Mouse (Mus musculus) intestine, embryonic 15.5 days (tissue): ENCODE measurements at regions not wholly inside any gene's neighbourhood (a gene's known extent, or its start where the extent isn't known, plus 50 kb on each side); places are given as distances from the start of the nearest gene placed in this dataset.

Experiments used
- ATAC-seq: fragments of 200-750 bp; cut with Nextera tagmentation; 2 replicates; pipeline ENCODE4 v1.8.0; 2017; ENCODE audit warnings: moderate TSS enrichment, moderate library complexity
- H3K27ac ChIP-seq: fragments of 300-500 bp; sonication (generic); 2 replicates; pipeline ENCODE4 v1.5.1; 2015; ENCODE audit warnings: mild to moderate bottlenecking, inconsistent platforms
- H3K27me3 ChIP-seq: fragments of 300-500 bp; sonication (generic); replicated peaks from 2 replicates; pipeline ENCODE4 v1.6.1; 2015; ENCODE audit warnings: inconsistent platforms
- H3K36me3 ChIP-seq: fragments of 300-500 bp; sonication (generic); 2 replicates; pipeline ENCODE4 v1.6.1; 2015; ENCODE audit warnings: inconsistent platforms
- H3K4me1 ChIP-seq: fragments of 300-500 bp; sonication (generic); replicated peaks from 2 replicates; pipeline ENCODE4 v1.6.1; 2015; ENCODE audit warnings: inconsistent platforms
- H3K4me2 ChIP-seq: fragments of 300-500 bp; sonication (generic); replicated peaks from 2 replicates; pipeline ENCODE4 v1.6.1; 2015; ENCODE audit warnings: mild to moderate bottlenecking, inconsistent platforms
- H3K4me3 ChIP-seq: fragments of 300-500 bp; sonication (generic); replicated peaks from 2 replicates; pipeline ENCODE4 v1.5.1; 2015; ENCODE audit warnings: inconsistent platforms
- H3K9ac ChIP-seq: fragments of 300-500 bp; sonication (generic); 2 replicates; pipeline ENCODE4 v1.6.1; 2015; ENCODE audit warnings: inconsistent platforms
- H3K9me3 ChIP-seq: fragments of 300-500 bp; sonication (generic); 2 replicates; pipeline ENCODE4 v1.6.1; 2016; ENCODE audit warnings: inconsistent platforms
- WGBS: fragments of 180-500 bp; shearing (Covaris S2); methylation state at CpG from one replicate; pipeline ENCODE4 v1.1.7; 2015; 5-methylcytosine and 5-hydroxymethylcytosine counted together

DNA sequence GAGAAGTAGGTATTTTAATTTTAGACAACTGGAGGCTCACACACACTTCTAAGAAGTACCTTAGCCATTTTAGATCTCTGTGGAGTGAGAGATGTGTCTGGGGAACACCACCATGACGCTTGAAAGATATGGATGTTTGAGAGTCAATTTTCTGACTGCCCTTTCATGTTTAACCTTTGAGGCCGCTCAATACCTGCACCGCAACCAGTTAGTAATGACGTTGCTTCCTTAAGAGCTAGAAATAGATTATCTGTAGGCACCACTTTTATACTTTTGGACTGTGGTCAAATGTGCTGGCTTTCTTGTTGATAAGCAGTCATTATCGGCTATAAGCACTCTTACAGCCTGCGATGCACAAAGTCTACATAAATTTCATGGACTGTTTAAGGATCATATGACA lies 78.3 kb upstream of the Bmp2k start:
- no peak overlapping the region for H3K9ac ChIP-seq
- no peaks in the 10 kb centered on the region for H3K9me3 ChIP-seq
- H3K27me3 ChIP-seq = no peaks in the 10 kb centered on the region
- H3K36me3 ChIP-seq = no peaks in the 10 kb centered on the region
- WGBS = 63% methylated on average over 6 of the region's 6 CpGs
- H3K4me3 ChIP-seq = no peak overlapping the region
- peak; percentile 82 for ATAC-seq
- peaks cover 5% of the 10 kb centered on the region; the same call in 1 of the 2 replicates for H3K4me1 ChIP-seq
- no peak overlapping the region for H3K4me2 ChIP-seq
- 0 out of 2 replicates have a peak overlapping the region, but pooled peaks have one; percentile 10 for H3K27ac ChIP-seq

DNA sequence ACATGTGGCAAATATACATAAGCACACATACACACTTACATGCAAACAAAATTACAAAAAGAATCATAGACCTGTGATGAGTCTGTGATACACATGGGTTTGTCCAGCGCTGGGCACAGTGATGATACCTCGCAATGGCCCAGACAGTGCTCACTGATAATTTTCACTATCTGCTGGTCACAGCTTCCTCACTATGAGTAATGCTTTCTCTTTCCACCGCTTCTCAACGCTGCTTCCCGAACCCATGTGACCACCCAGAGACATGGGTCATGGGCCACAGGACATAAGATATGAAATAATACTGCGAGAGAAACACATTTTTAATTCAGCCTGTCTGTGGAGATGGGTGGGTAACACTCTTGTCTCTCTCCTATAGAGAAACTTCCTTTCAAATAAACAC lies 76.5 kb upstream of the Bmp2k start:
- H3K9ac ChIP-seq = no peak overlapping the region
- no peak overlapping the region for H3K4me2 ChIP-seq
- no peak overlapping the region for H3K4me3 ChIP-seq
- peak; percentile 34; the same call in 1 of the 2 replicates for ATAC-seq
- no peaks in the 10 kb centered on the region for H3K9me3 ChIP-seq
- H3K4me1 ChIP-seq = peaks cover 5% of the 10 kb centered on the region; the same call in 1 of the 2 replicates
- H3K27ac ChIP-seq = no peak overlapping the region
- WGBS = 77% methylated on average over 6 of the region's 6 CpGs
- H3K36me3 ChIP-seq = no peaks in the 10 kb centered on the region
- no peaks in the 10 kb centered on the region for H3K27me3 ChIP-seq

DNA sequence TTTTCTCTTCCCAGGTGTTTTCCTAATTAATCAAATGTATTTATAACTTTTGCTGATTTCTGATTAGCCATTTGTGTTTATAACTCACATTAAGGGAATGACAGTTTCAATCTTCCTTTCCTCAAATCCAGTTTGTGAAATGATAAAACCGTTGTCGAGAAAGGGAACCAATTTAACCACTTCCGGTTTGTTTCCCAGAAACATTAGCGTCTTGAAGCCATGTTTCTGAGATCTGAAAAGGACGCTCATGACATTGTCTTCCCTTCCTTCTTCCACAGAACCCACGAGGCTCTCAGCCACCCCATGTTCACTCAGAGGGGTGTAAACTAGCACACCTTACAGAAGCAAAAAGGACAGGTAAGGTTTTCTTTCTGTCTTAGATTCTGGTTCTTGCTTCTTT lies 76.0 kb upstream of the Bmp2k start:
- no peak overlapping the region for H3K4me3 ChIP-seq
- 69% methylated on average over 6 of the region's 6 CpGs for WGBS
- 0 out of 2 replicates have a peak overlapping the region, but pooled peaks have one; percentile 6 for H3K9ac ChIP-seq
- H3K4me2 ChIP-seq = peak overlapping the region; percentile 37
- peaks cover 5% of the 10 kb centered on the region; the same call in 1 of the 2 replicates for H3K4me1 ChIP-seq
- H3K27me3 ChIP-seq = no peaks in the 10 kb centered on the region
- H3K36me3 ChIP-seq = no peaks in the 10 kb centered on the region
- peak overlapping the region; percentile 56 for H3K27ac ChIP-seq
- no peaks in the 10 kb centered on the region for H3K9me3 ChIP-seq
- no peak for ATAC-seq

DNA sequence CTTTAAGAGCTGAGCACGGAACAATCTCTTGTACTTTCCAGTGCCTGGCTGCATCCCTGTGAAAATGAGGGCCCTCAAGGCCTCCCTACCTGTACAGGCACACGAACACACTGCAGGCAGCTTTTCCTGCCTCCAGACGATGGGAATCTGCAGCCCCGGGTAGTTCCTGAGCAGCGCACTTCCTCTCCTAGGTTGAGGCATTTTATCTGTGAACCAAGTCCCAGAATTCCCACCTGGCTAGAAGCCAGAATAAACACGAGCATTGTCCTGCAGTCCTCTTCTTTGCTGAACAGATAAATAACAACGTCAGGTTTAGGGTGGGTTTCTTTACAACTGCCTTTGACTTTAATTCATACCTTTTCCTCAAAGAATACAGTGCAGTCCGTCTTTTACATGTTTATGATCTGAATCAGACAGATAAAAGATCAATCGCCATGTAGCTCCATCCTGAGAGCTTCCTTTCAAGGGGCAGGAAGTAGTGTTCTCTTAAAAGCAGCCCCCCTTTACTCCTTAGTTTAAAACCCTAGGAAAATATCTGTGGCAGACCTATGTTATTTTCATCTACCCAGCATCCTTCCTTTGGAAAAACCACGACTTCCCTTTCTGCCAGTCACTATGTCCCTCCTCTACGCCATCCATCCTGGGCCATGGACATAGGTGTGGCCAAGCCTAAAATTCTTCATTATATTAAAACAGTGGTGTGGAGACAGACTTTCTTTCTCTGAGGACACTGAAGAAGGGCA lies 75.3 kb upstream of the Bmp2k start:
- peak overlapping the region; percentile 37 for H3K4me2 ChIP-seq
- no peaks in the 10 kb centered on the region for H3K9me3 ChIP-seq
- no peaks in the 10 kb centered on the region for H3K27me3 ChIP-seq
- 33% methylated on average over 11 of the region's 11 CpGs for WGBS
- H3K4me3 ChIP-seq = no peak overlapping the region
- ATAC-seq = peak; percentile 66
- H3K36me3 ChIP-seq = no peaks in the 10 kb centered on the region
- H3K4me1 ChIP-seq = peaks cover 5% of the 10 kb centered on the region; the same call in 1 of the 2 replicates
- 0 out of 2 replicates have a peak overlapping the region, but pooled peaks have one; percentile 6 for H3K9ac ChIP-seq
- peak overlapping the region; percentile 56 for H3K27ac ChIP-seq

DNA sequence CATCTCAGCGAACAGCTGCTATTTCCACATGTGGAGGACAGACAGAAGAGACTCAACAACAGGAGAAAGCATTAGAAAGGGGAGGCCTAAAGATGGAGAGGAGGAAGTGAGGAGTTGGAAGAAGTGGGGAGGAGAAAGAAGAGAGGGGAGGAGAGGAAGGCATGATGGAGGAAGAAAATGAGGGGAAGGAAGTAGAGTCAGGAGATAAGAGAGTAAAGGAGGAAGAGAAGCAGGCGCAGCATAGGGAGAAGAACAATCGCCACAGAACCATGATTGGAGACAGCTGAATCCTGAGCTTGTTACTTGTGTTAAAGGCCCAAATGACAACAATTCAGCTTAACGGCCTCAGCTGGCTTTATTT lies 74.8 kb upstream of the Bmp2k start:
- Histone ChIP-seq H3K27ac (no peak overlapping the region), H3K27me3 (no peaks in the 10 kb centered on the region), H3K4me2 (no peak overlapping the region), H3K4me1 (peaks cover 5% of the 10 kb centered on the region; the same call in 1 of the 2 replicates), H3K9ac (no peak overlapping the region), H3K36me3 (no peaks in the 10 kb centered on the region), H3K9me3 (no peaks in the 10 kb centered on the region), H3K4me3 (no peak overlapping the region)
- no peak for ATAC-seq
- 81% methylated on average over 4 of the region's 4 CpGs for WGBS

DNA sequence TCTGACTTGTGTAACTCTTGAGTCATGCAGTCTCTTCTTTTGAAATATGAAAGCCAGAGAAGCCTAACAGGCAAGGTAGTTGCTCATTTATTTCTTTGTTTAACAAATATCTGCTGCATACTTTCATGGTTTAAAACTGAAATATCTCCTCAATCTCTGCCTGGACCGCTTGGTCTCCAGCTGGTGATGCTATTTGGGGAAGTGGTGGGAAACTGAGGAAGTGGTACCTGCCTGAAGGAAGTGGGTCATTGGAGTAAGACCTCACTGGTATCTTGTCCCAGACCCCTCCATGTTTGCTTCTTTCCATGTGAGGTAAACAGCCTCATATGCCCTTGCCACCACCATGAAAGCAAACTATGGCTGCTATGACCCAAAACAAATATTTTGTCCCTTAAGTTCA lies 74.0 kb upstream of the Bmp2k start:
- H3K4me1 ChIP-seq = peaks cover 5% of the 10 kb centered on the region; the same call in 1 of the 2 replicates
- no peak overlapping the region for H3K9ac ChIP-seq
- no peak for ATAC-seq
- H3K36me3 ChIP-seq = no peaks in the 10 kb centered on the region
- WGBS = 83% methylated on average over 1 of the region's 1 CpGs
- no peaks in the 10 kb centered on the region for H3K27me3 ChIP-seq
- no peak overlapping the region for H3K4me3 ChIP-seq
- H3K27ac ChIP-seq = no peak overlapping the region
- no peak overlapping the region for H3K4me2 ChIP-seq
- no peaks in the 10 kb centered on the region for H3K9me3 ChIP-seq

DNA sequence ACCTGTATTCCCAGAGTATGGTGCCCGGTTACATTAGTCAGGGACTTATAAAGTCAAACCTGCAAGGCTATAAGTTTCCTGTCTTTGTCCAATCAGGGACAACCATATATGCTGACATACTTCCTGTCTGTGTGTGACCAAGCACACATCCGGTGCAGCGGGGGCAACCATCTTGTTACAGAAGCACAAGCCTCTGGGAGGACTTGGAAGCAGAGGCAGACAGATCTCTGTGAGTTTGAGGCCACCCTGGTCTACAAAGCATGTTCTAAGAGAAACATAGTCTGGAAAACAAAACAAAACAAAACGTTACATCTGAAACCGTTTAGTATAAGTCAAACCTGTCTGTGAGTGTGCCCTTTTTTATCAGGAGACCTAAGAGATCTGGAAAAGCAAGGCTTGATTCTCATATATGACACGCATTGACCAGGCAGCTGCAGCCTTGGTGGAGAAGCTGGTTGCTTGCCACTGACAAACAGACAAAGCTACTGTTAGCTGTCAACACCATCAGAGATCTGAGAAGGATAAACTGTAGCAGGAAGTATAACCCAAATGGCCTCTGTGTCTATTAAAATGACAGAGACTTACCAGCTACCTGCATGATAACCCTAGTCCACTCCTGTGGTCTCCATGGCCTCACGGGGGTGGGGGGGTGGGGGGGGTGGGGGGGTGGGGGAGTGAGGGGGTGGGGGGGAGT lies 72.6 kb upstream of the Bmp2k start:
- ATAC-seq = no peak
- H3K4me2 ChIP-seq = no peak overlapping the region
- peaks cover 5% of the 10 kb centered on the region; the same call in 1 of the 2 replicates for H3K4me1 ChIP-seq
- no peaks in the 10 kb centered on the region for H3K9me3 ChIP-seq
- H3K9ac ChIP-seq = no peak overlapping the region
- no peak overlapping the region for H3K4me3 ChIP-seq
- no peaks in the 10 kb centered on the region for H3K27me3 ChIP-seq
- no peaks in the 10 kb centered on the region for H3K36me3 ChIP-seq
- WGBS = 84% methylated on average over 7 of the region's 7 CpGs
- H3K27ac ChIP-seq = no peak overlapping the region

DNA sequence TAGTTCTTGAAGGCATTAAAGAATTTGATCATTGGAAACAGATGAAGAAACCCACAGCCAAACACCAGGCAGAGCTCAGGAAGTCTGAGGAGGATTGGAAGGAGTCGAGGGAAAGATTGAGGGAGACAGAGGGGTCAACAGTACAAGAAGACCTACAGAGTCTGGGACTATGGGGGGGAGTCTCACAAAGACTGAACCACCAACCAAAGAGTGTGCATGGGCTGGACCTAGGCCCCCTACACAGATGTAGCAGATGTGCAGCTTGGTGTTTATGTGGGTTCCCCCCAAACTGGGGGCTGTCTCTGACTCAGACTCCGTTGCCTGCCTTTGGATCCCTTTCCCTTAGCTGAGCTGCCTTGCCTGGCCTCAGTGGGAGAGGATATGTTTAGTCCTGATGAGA lies 71.5 kb upstream of the Bmp2k start:
- H3K27ac ChIP-seq = no peak overlapping the region
- no peak overlapping the region for H3K4me2 ChIP-seq
- no peak overlapping the region for H3K4me3 ChIP-seq
- H3K27me3 ChIP-seq = no peaks in the 10 kb centered on the region
- 79% methylated on average over 2 of the region's 2 CpGs for WGBS
- no peaks in the 10 kb centered on the region for H3K9me3 ChIP-seq
- H3K36me3 ChIP-seq = no peaks in the 10 kb centered on the region
- ATAC-seq = no peak
- peaks cover 5% of the 10 kb centered on the region; the same call in 1 of the 2 replicates for H3K4me1 ChIP-seq
- no peak overlapping the region for H3K9ac ChIP-seq

DNA sequence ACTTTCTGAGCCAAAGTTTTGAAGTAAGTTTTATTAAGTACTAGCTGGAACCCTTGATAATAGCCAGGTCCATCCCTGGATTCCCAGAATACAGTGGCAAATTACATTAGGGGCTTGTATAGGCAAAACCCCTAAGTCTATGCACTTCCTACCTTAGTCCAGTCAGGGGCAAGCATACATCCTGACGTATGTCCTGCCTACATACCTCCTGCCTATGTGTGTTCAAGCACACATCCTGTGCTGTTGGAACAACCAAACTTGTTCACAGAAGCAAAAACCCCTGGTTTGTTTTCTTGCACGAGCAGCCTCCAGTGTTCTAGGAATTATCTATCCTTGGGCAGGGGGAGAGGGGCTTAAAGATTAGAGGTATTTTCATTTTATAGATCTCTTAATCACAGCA lies 66.4 kb upstream of the Bmp2k start:
- no peaks in the 10 kb centered on the region for H3K27me3 ChIP-seq

DNA sequence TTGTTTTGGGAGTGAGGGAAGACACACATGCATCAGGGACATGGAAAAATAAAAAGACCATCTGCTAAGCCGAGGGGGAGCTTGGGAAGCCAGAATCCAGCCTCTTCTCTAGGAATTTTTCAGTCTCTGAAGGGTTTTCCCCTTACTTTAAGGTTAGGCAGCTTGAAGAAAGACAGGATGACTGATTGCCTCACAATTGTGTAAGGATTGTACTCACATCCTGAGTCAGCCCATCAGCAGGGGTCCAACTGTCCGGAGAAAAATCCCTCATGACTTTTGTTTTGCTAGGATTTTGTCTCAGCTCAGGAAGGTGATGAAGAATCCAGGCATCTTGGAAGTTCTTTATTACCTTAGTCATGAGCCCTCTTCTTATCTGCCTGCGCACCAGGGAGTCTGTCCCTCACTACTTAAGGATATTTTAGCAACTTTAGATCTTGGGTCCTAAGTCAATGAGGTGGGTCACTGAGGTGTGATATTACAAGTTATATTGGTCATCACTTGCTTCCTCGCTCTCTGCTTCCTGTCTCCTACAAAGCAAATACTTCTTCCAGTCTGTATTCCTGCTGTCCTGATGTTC lies 65.8 kb upstream of the Bmp2k start:
- no peak overlapping the region for H3K4me3 ChIP-seq
- H3K9ac ChIP-seq = no peak overlapping the region
- H3K4me2 ChIP-seq = no peak overlapping the region
- WGBS = 62% methylated on average over 4 of the region's 4 CpGs
- no peaks in the 10 kb centered on the region for H3K4me1 ChIP-seq
- H3K9me3 ChIP-seq = no peaks in the 10 kb centered on the region
- H3K36me3 ChIP-seq = no peaks in the 10 kb centered on the region
- H3K27ac ChIP-seq = no peak overlapping the region
- ATAC-seq = no peak
- H3K27me3 ChIP-seq = no peaks in the 10 kb centered on the region

More for the DNA sequence above, 66.4 kb upstream of the Bmp2k start:
- Histone ChIP-seq H3K36me3 (no peaks in the 10 kb centered on the region), H3K9ac (no peak overlapping the region), H3K4me1 (no peaks in the 10 kb centered on the region), H3K27ac (no peak overlapping the region), H3K4me2 (no peak overlapping the region), H3K4me3 (no peak overlapping the region), H3K9me3 (no peaks in the 10 kb centered on the region)
- WGBS = 57% methylated on average over 2 of the region's 2 CpGs
- ATAC-seq = no peak

DNA sequence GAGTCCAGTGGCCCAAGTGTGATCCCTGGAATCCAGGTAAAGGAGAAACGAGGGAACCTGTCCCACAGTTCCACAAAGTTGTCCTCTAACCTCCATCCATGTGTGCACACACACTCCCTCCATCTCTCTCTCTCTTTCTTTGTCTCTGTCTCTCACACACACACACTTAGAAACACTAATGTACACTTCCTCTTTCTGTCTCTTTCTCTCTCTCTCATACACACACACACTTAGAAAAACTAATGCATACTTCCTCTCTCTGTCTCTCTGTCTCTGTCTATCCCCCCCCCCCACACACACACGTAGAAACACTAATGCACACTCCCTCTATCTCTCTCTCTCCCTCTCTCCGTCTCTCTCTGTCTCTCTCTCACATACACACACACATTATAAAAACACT lies 61.2 kb upstream of the Bmp2k start:
- 0 out of 2 replicates have a peak, but pooled peaks cover 13% of the 10 kb centered on the region for H3K4me1 ChIP-seq
- no peak overlapping the region for H3K4me3 ChIP-seq
- no peaks in the 10 kb centered on the region for H3K36me3 ChIP-seq
- no peak overlapping the region for H3K27ac ChIP-seq
- no peaks in the 10 kb centered on the region for H3K27me3 ChIP-seq
- ATAC-seq = no peak
- WGBS = 73% methylated on average over 3 of the region's 3 CpGs
- no peaks in the 10 kb centered on the region for H3K9me3 ChIP-seq
- H3K9ac ChIP-seq = no peak overlapping the region
- H3K4me2 ChIP-seq = no peak overlapping the region

DNA sequence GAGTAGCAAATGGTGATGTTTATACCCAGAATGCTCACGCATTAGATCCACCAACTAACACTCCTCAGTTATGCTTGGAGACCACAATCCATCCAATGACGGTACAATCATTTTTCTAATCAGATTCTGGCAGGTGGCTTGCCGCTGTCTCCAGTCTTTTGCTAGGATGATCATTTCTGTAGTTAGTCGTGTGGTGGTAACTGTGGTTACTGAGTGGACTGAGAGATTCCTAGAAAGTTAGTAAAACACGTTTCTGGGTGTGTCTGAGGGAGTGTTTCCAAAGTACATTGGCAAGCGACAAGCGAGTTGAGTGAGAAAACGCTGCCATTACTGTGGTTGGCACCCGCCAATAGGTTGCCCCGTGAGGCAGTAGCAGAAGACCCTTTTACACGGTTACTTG lies 58.8 kb upstream of the Bmp2k start:
- 78% methylated on average over 11 of the region's 11 CpGs for WGBS
- ATAC-seq = no peak
- H3K4me3 ChIP-seq = no peak overlapping the region
- H3K27me3 ChIP-seq = no peaks in the 10 kb centered on the region
- no peaks in the 10 kb centered on the region for H3K36me3 ChIP-seq
- 0 out of 2 replicates have a peak, but pooled peaks cover 13% of the 10 kb centered on the region for H3K4me1 ChIP-seq
- H3K9me3 ChIP-seq = no peaks in the 10 kb centered on the region
- H3K27ac ChIP-seq = no peak overlapping the region
- H3K4me2 ChIP-seq = no peak overlapping the region
- no peak overlapping the region for H3K9ac ChIP-seq
